Mouse (Mus musculus) hindbrain, embryonic 13.5 days (tissue): Measurements from ENCODE around the gene Lrrd1. TPM values are rescaled to one million over a fixed set of nuclear protein-coding genes. Genes with fewer than 3 reads are reported as not detected.
A peak's percentile ranks its signal among the peaks of the same experiment; 100 is the strongest.
"Not testable (repeated sequence)": the region's sequence is repeated elsewhere in the genome, so short reads cannot be mapped to it uniquely, and the experiment has no call there.

Experiments
- ATAC-seq: fragments of 200-750 bp; cut with Nextera tagmentation; 2 replicates; pipeline ENCODE4 v1.8.0; 2017; ENCODE audit warnings: moderate TSS enrichment; ENCODE audit not compliant: low FRiP score
- H3K27ac ChIP-seq: fragments of 300-500 bp; sonication (generic); 2 replicates; pipeline ENCODE4 v1.5.1; 2015; ENCODE audit warnings: inconsistent platforms, mild to moderate bottlenecking, moderate library complexity
- H3K27me3 ChIP-seq: fragments of 300-500 bp; sonication (generic); 2 replicates; pipeline ENCODE4 v1.6.1; 2015; ENCODE audit warnings: mild to moderate bottlenecking, inconsistent platforms
- H3K36me3 ChIP-seq: fragments of 300-500 bp; sonication (generic); 2 replicates; pipeline ENCODE4 v1.6.1; 2015; ENCODE audit warnings: mild to moderate bottlenecking, inconsistent platforms
- H3K4me1 ChIP-seq: fragments of 300-500 bp; sonication (generic); replicated peaks from 2 replicates; pipeline ENCODE4 v1.6.1; 2015; ENCODE audit warnings: inconsistent platforms
- H3K4me2 ChIP-seq: fragments of 300-500 bp; sonication (generic); 2 replicates; pipeline ENCODE4 v1.6.1; 2015; ENCODE audit warnings: inconsistent platforms, mild to moderate bottlenecking, moderate library complexity
- H3K4me3 ChIP-seq: fragments of 300-500 bp; sonication (generic); 2 replicates; pipeline ENCODE4 v1.5.1; 2015; ENCODE audit warnings: mild to moderate bottlenecking, inconsistent platforms
- H3K9ac ChIP-seq: fragments of 300-500 bp; sonication (generic); 2 replicates; pipeline ENCODE4 v1.6.1; 2015; ENCODE audit warnings: mild to moderate bottlenecking, inconsistent platforms
- H3K9me3 ChIP-seq: fragments of 300-500 bp; sonication (generic); 2 replicates; pipeline ENCODE4 v1.6.1; 2016; ENCODE audit warnings: inconsistent platforms
- WGBS: fragments of 180-500 bp; shearing (Covaris S2); methylation state at CpG from one replicate; pipeline ENCODE4 v1.1.7; 2015; 5-methylcytosine and 5-hydroxymethylcytosine counted together
- polyA plus RNA-seq: library from polyadenylated mRNA; unstranded; fragments of >200 nt; fragmentation: Nextera tagmentation; extraction: Ambion mirVana; gene quantifications from 2 replicates; pipeline ENCODE4 v1.2.1, GENCODE M21; 2015

The Lrrd1 gene
- 0.14 and 0.17 TPM in 2 replicates for polyA plus RNA-seq

GRCm38 (mm10) chr5:3845026-3845425 lies at the start of gene Lrrd1:
Gene Lrrd1 (plus strand): TSS chr5:3845173.
- peak; percentile 69 for ATAC-seq
- 6% methylated on average over 24 of the region's 24 CpGs for WGBS
- Histone ChIP-seq H3K9me3 (no peaks in the 10 kb centered on the region), H3K4me2 (peak within 1 kb of the TSS; percentile 62), H3K27me3 (no peaks in the 10 kb centered on the region), H3K9ac (peak within 1 kb of the TSS; percentile 68), H3K4me1 (peaks cover 5% of the 10 kb centered on the region), H3K4me3 (peak within 1 kb of the TSS; percentile 39), H3K27ac (no peak within 1 kb of the TSS), H3K36me3 (peaks cover 19% of the 10 kb centered on the region)

GRCm38 (mm10) chr5:3797101-3797500 lies 47.9 kb upstream of the Lrrd1 start:
- H3K36me3 ChIP-seq, H3K4me3 ChIP-seq, H3K9ac ChIP-seq, H3K9me3 ChIP-seq, H3K27me3 ChIP-seq, H3K27ac ChIP-seq, ATAC-seq, H3K4me2 ChIP-seq: not testable (repeated sequence)
- 100% methylated on average over 2 of the region's 2 CpGs for WGBS
- peaks cover 17% of the 10 kb centered on the region for H3K4me1 ChIP-seq

GRCm38 (mm10) chr5:3798656-3799055 lies 46.3 kb upstream of the Lrrd1 start:
- H3K4me2 ChIP-seq, H3K9me3 ChIP-seq, ATAC-seq, H3K36me3 ChIP-seq, H3K9ac ChIP-seq, H3K4me3 ChIP-seq, H3K27ac ChIP-seq, H3K27me3 ChIP-seq: not testable (repeated sequence)
- H3K4me1 ChIP-seq = peaks cover 17% of the 10 kb centered on the region

- H3K4me1 ChIP-seq = peaks cover 24% of the 10 kb centered on the region
- no peaks in the 10 kb centered on the region for H3K9me3 ChIP-seq
- H3K4me3 ChIP-seq = no peak overlapping the region
- no peak overlapping the region for H3K27ac ChIP-seq
- 91% methylated on average over 1 of the region's 1 CpGs for WGBS
- H3K4me2 ChIP-seq = no peak overlapping the region
- no peak overlapping the region for H3K9ac ChIP-seq
- no peak for ATAC-seq
- no peaks in the 10 kb centered on the region for H3K36me3 ChIP-seq
- no peaks in the 10 kb centered on the region for H3K27me3 ChIP-seq
Measured at GRCm38 (mm10) chr5:3800041-3800440, 44.9 kb upstream of the Lrrd1 start.

- no peaks in the 10 kb centered on the region for H3K9me3 ChIP-seq
- ATAC-seq = no peak
- no peak overlapping the region for H3K9ac ChIP-seq
- H3K27ac ChIP-seq = no peak overlapping the region
- peak overlapping the region; percentile 51 for H3K4me2 ChIP-seq
- H3K4me1 ChIP-seq = peaks cover 24% of the 10 kb centered on the region
- H3K4me3 ChIP-seq = peak overlapping the region; percentile 12; the same call in 1 of the 2 replicates
- H3K27me3 ChIP-seq = no peaks in the 10 kb centered on the region
- no peaks in the 10 kb centered on the region for H3K36me3 ChIP-seq
- WGBS = 86% methylated on average over 4 of the region's 4 CpGs
Measured at GRCm38 (mm10) chr5:3800881-3801280, 44.1 kb upstream of the Lrrd1 start.

- Histone ChIP-seq H3K4me1 (peaks cover 24% of the 10 kb centered on the region), H3K4me2 (peak overlapping the region; percentile 85), H3K9ac (peak overlapping the region; percentile 90), H3K36me3 (no peaks in the 10 kb centered on the region), H3K27ac (peak overlapping the region; percentile 95), H3K27me3 (no peaks in the 10 kb centered on the region), H3K9me3 (no peaks in the 10 kb centered on the region), H3K4me3 (peak overlapping the region; percentile 88)
- ATAC-seq = peak; percentile 9
- 6% methylated on average over 18 of the region's 18 CpGs for WGBS
Measured at GRCm38 (mm10) chr5:3801672-3802432, 43.1 kb upstream of the Lrrd1 start.

GRCm38 (mm10) chr5:3802433-3803291 lies 42.3 kb upstream of the Lrrd1 start, which contains the start of the genes Ankib1 and Krit1:
Gene Ankib1 (minus strand): TSS chr5:3802925.
Gene Krit1 (plus strand): TSS chr5:3803184.
- H3K4me2 ChIP-seq = peak within 1 kb of the TSS; percentile 85
- H3K27me3 ChIP-seq = no peaks in the 10 kb centered on the region
- H3K36me3 ChIP-seq = no peaks in the 10 kb centered on the region; the same call in 1 of the 2 replicates
- H3K27ac ChIP-seq = peak within 1 kb of the TSS; percentile 95
- no peaks in the 10 kb centered on the region for H3K9me3 ChIP-seq
- peak within 1 kb of the TSS; percentile 90 for H3K9ac ChIP-seq
- peaks cover 24% of the 10 kb centered on the region for H3K4me1 ChIP-seq
- WGBS = under 1% methylated on average over 88 of the region's 109 CpGs
- peak within 1 kb of the TSS; percentile 88 for H3K4me3 ChIP-seq
- peak; percentile 97 for ATAC-seq

GRCm38 (mm10) chr5:3803292-3804165 lies 41.4 kb upstream of the Lrrd1 start:
- Histone ChIP-seq H3K4me1 (peaks cover 24% of the 10 kb centered on the region), H3K4me3 (peak overlapping the region; percentile 88), H3K27me3 (no peaks in the 10 kb centered on the region), H3K4me2 (peak overlapping the region; percentile 85), H3K36me3 (peaks cover 4% of the 10 kb centered on the region; the same call in 1 of the 2 replicates), H3K27ac (peak overlapping the region; percentile 95), H3K9ac (peak overlapping the region; percentile 90), H3K9me3 (no peaks in the 10 kb centered on the region)
- ATAC-seq = peak; percentile 81
- under 1% methylated on average over 36 of the region's 36 CpGs for WGBS

- Histone ChIP-seq H3K4me2 (no peak overlapping the region), H3K27me3 (no peaks in the 10 kb centered on the region), H3K9me3 (no peaks in the 10 kb centered on the region), H3K27ac (no peak overlapping the region), H3K4me1 (peaks cover 7% of the 10 kb centered on the region), H3K4me3 (no peak overlapping the region), H3K9ac (no peak overlapping the region), H3K36me3 (peaks cover 30% of the 10 kb centered on the region)
- no peak for ATAC-seq
- 100% methylated on average over 1 of the region's 1 CpGs for WGBS
Measured at GRCm38 (mm10) chr5:3808472-3808871, 36.5 kb upstream of the Lrrd1 start.

GRCm38 (mm10) chr5:3834107-3834506 lies 10.9 kb upstream of the Lrrd1 start:
- H3K4me3 ChIP-seq = no peak overlapping the region
- ATAC-seq = no peak
- no peak overlapping the region for H3K4me2 ChIP-seq
- no peak overlapping the region for H3K27ac ChIP-seq
- no peaks in the 10 kb centered on the region for H3K27me3 ChIP-seq
- H3K9ac ChIP-seq = no peak overlapping the region
- H3K4me1 ChIP-seq = no peaks in the 10 kb centered on the region
- peaks cover 56% of the 10 kb centered on the region for H3K36me3 ChIP-seq
- H3K9me3 ChIP-seq = peaks cover 5% of the 10 kb centered on the region; the same call in 1 of the 2 replicates
- WGBS = 77% methylated on average over 1 of the region's 1 CpGs

GRCm38 (mm10) chr5:3870161-3870560 lies 25.2 kb downstream of the Lrrd1 start:
- H3K36me3 ChIP-seq = no peaks in the 10 kb centered on the region
- ATAC-seq = no peak
- H3K4me3 ChIP-seq = no peak overlapping the region
- WGBS = 87% methylated on average over 4 of the region's 4 CpGs
- no peaks in the 10 kb centered on the region for H3K4me1 ChIP-seq
- H3K9me3 ChIP-seq = no peaks in the 10 kb centered on the region
- no peaks in the 10 kb centered on the region for H3K27me3 ChIP-seq
- H3K9ac ChIP-seq = no peak overlapping the region
- H3K27ac ChIP-seq = no peak overlapping the region
- no peak overlapping the region for H3K4me2 ChIP-seq
